Mouse (Mus musculus) liver, embryonic 16.5 days (tissue): Measurements from ENCODE around the gene Slc6a5. TPM values are rescaled to one million over a fixed set of nuclear protein-coding genes. Genes with fewer than 3 reads are reported as not detected.

Experiments
- ATAC-seq: fragments of 200-750 bp; cut with Nextera tagmentation; 2 replicates; pipeline ENCODE4 v1.8.0; 2017; ENCODE audit warnings: low read depth, mild to moderate bottlenecking, moderate number of reproducible peaks, moderate library complexity
- H3K27ac ChIP-seq: fragments of 300-500 bp; sonication (generic); 2 replicates; pipeline ENCODE4 v1.5.1; 2014; ENCODE audit warnings: mild to moderate bottlenecking, low read length
- H3K27me3 ChIP-seq: fragments of 300-500 bp; sonication (generic); 2 replicates; pipeline ENCODE4 v1.6.1; 2014; ENCODE audit warnings: low read depth, low read length, mixed read lengths; ENCODE audit not compliant: control insufficient read depth, insufficient read depth
- H3K36me3 ChIP-seq: fragments of 300-500 bp; sonication (generic); 2 replicates; pipeline ENCODE4 v1.6.1; 2014; ENCODE audit warnings: mild to moderate bottlenecking; ENCODE audit not compliant: control insufficient read depth, insufficient read depth
- H3K4me1 ChIP-seq: fragments of 300-500 bp; sonication (generic); 2 replicates; pipeline ENCODE4 v1.6.1; 2014; ENCODE audit warnings: low read depth, low read length, mixed read lengths; ENCODE audit not compliant: control insufficient read depth
- H3K4me2 ChIP-seq: fragments of 300-500 bp; sonication (generic); 2 replicates; pipeline ENCODE4 v1.6.1; 2014; ENCODE audit warnings: low read depth, low read length, mixed read lengths
- H3K4me3 ChIP-seq: fragments of 300-500 bp; sonication (generic); 2 replicates; pipeline ENCODE4 v1.5.1; 2014; ENCODE audit warnings: low read depth, mild to moderate bottlenecking, low read length
- H3K9ac ChIP-seq: fragments of 300-500 bp; sonication (generic); 2 replicates; pipeline ENCODE4 v1.6.1; 2014; ENCODE audit warnings: low read depth, low read length
- H3K9me3 ChIP-seq: fragments of 300-500 bp; sonication (generic); replicated peaks from 2 replicates; pipeline ENCODE4 v1.6.1; 2016; ENCODE audit warnings: low read length; ENCODE audit not compliant: control insufficient read depth
- WGBS: fragments of 180-500 bp; shearing (Covaris S2); extraction: QIAGEN DNeasy Blood & Tissue Kit; methylation state at CpG from one replicate; pipeline ENCODE4 v1.1.7; 2014; ENCODE audit not compliant: insufficient replicate concordance; 5-methylcytosine and 5-hydroxymethylcytosine counted together
- polyA plus RNA-seq: library from polyadenylated mRNA; unstranded; fragments of >200 nt; fragmentation: Nextera tagmentation; extraction: Ambion mirVana; gene quantifications from 2 replicates; pipeline ENCODE4 v1.2.1, GENCODE M21; 2015

The Slc6a5 gene
- polyA plus RNA-seq, 1 experiment from 2014 or later = not detected

GRCm38 (mm10) chr7:49953546-49954181 lies 43.7 kb downstream of the Slc6a5 start:
- 45% methylated on average over 4 of the region's 4 CpGs for WGBS
- Histone ChIP-seq H3K9ac (no peak overlapping the region), H3K4me1 (no peaks in the 10 kb centered on the region), H3K9me3 (no peaks in the 10 kb centered on the region), H3K36me3 (no peaks in the 10 kb centered on the region), H3K27me3 (no peaks in the 10 kb centered on the region), H3K27ac (no peak overlapping the region), H3K4me2 (no peak overlapping the region), H3K4me3 (no peak overlapping the region)
- ATAC-seq = no peak

GRCm38 (mm10) chr7:49954834-49955233 lies 44.9 kb downstream of the Slc6a5 start:
- Histone ChIP-seq H3K9ac (no peak overlapping the region), H3K9me3 (no peaks in the 10 kb centered on the region), H3K4me3 (no peak overlapping the region), H3K4me1 (no peaks in the 10 kb centered on the region), H3K27ac (no peak overlapping the region), H3K36me3 (no peaks in the 10 kb centered on the region), H3K27me3 (no peaks in the 10 kb centered on the region), H3K4me2 (no peak overlapping the region)
- ATAC-seq = no peak
- WGBS = 58% methylated on average over 7 of the region's 7 CpGs

GRCm38 (mm10) chr7:49957142-49957541 lies 47.2 kb downstream of the Slc6a5 start:
- no peak for ATAC-seq
- Histone ChIP-seq H3K4me2 (no peak overlapping the region), H3K27me3 (no peaks in the 10 kb centered on the region), H3K4me1 (no peaks in the 10 kb centered on the region), H3K36me3 (no peaks in the 10 kb centered on the region), H3K27ac (no peak overlapping the region), H3K4me3 (no peak overlapping the region), H3K9me3 (no peaks in the 10 kb centered on the region), H3K9ac (no peak overlapping the region)
- 38% methylated on average over 3 of the region's 3 CpGs for WGBS

GRCm38 (mm10) chr7:49963764-49964163 lies 53.8 kb downstream of the Slc6a5 start:
- Histone ChIP-seq H3K4me1 (no peaks in the 10 kb centered on the region), H3K36me3 (no peaks in the 10 kb centered on the region), H3K27me3 (no peaks in the 10 kb centered on the region), H3K4me3 (no peak overlapping the region), H3K9me3 (no peaks in the 10 kb centered on the region), H3K9ac (no peak overlapping the region), H3K27ac (no peak overlapping the region), H3K4me2 (no peak overlapping the region)
- WGBS = 71% methylated on average over 2 of the region's 2 CpGs
- no peak for ATAC-seq

- ATAC-seq = no peak
- Histone ChIP-seq H3K4me1 (no peaks in the 10 kb centered on the region), H3K4me2 (no peak overlapping the region), H3K27me3 (peaks cover 9% of the 10 kb centered on the region), H3K36me3 (no peaks in the 10 kb centered on the region), H3K9ac (no peak overlapping the region), H3K9me3 (no peaks in the 10 kb centered on the region), H3K4me3 (no peak overlapping the region), H3K27ac (no peak overlapping the region)
- WGBS = 36% methylated on average over 4 of the region's 4 CpGs
Observed at GRCm38 (mm10) chr7:49969516-49969915, 59.6 kb downstream of the Slc6a5 start.

- ATAC-seq = no peak
- Histone ChIP-seq H3K27me3 (peaks cover 39% of the 10 kb centered on the region), H3K9me3 (no peaks in the 10 kb centered on the region), H3K4me3 (peak within 1 kb of the TSS; percentile 13; the same call in 1 of the 2 replicates), H3K4me1 (no peaks in the 10 kb centered on the region), H3K36me3 (no peaks in the 10 kb centered on the region), H3K4me2 (no peak within 1 kb of the TSS), H3K27ac (no peak within 1 kb of the TSS), H3K9ac (no peak within 1 kb of the TSS)
- 2% methylated on average over 52 of the region's 52 CpGs for WGBS
Observed at GRCm38 (mm10) chr7:49974841-49975440, 65.0 kb downstream of the Slc6a5 start, which contains the start of gene Nell1. Nell1 (plus strand) TSS chr7:49974864.

GRCm38 (mm10) chr7:49975441-49976121 lies 65.6 kb downstream of the Slc6a5 start:
- no peaks in the 10 kb centered on the region for H3K4me1 ChIP-seq
- no peak overlapping the region for H3K9ac ChIP-seq
- 2% methylated on average over 40 of the region's 40 CpGs for WGBS
- H3K27me3 ChIP-seq = peaks cover 39% of the 10 kb centered on the region
- H3K4me3 ChIP-seq = no peak overlapping the region
- H3K4me2 ChIP-seq = no peak overlapping the region
- H3K36me3 ChIP-seq = no peaks in the 10 kb centered on the region
- H3K9me3 ChIP-seq = no peaks in the 10 kb centered on the region
- ATAC-seq = no peak
- no peak overlapping the region for H3K27ac ChIP-seq

GRCm38 (mm10) chr7:49981511-49982227 lies 71.7 kb downstream of the Slc6a5 start:
- H3K9me3 ChIP-seq = no peaks in the 10 kb centered on the region
- H3K27ac ChIP-seq = no peak overlapping the region
- no peak overlapping the region for H3K4me2 ChIP-seq
- WGBS = 14% methylated on average over 9 of the region's 9 CpGs
- H3K27me3 ChIP-seq = peaks cover 8% of the 10 kb centered on the region
- ATAC-seq = no peak
- H3K36me3 ChIP-seq = no peaks in the 10 kb centered on the region
- H3K4me1 ChIP-seq = no peaks in the 10 kb centered on the region
- no peak overlapping the region for H3K4me3 ChIP-seq
- no peak overlapping the region for H3K9ac ChIP-seq
